Mouse (Mus musculus): ENCODE results near the gene Clic4. TPM values are rescaled to one million over a fixed set of nuclear protein-coding genes. Genes with fewer than 3 reads are reported as not detected.

Gene Clic4
- polyA plus RNA-seq, 2 experiments = 68.0 to 88.2 TPM

DNA sequence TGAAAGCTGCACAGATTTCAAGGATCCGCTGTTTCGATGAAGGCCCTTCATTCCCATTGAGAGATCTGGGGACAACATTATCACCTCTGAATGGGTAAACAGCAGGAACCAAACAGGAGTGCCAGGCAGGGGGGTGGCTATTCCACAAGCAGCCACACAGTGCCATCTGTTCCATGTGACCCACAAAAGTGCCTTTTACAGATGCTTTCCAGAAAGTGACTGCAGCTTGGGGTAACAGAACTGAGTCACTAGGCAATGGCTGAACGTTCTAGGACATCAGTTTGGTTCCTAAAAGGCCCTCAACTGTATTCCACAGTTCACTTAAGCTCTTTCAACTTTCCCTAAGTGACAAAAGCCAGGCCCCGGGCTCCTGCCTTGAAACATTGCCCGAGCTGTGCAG, 42.0 kb downstream of the Clic4 start:
- no peak for TF ChIP-seq POLR2A (IDR thresholded peaks at IDR 0.05; ENCODE audit: borderline replicate concordance, extremely low read depth, insufficient read depth, insufficient read length)
- Histone ChIP-seq H3K9me3 (ENCODE audit: control insufficient read depth, low read length) (no peaks in the 10 kb centered on the region), H3K27ac (replicated peaks; ENCODE audit: low read depth, low read length) (no peak overlapping the region), H3K27me3 (ENCODE audit: control insufficient read depth, insufficient read depth, low read length) (no peaks in the 10 kb centered on the region), H3K36me3 (ENCODE audit: control insufficient read depth, insufficient read depth, low read length) (peaks cover 13% of the 10 kb centered on the region; the same call in 1 of the 2 replicates), H3K4me3 (replicated peaks; ENCODE audit: low read length) (no peak overlapping the region), H3K9ac (ENCODE audit: low read depth, low read length, severe bottlenecking) (0 out of 2 replicates have a peak overlapping the region, but pooled peaks have one; percentile 18), H3K4me2 (replicated peaks; ENCODE audit: low read depth, low read length, severe bottlenecking) (no peak overlapping the region), H3K4me1 (ENCODE audit: control insufficient read depth, insufficient read depth, low read length) (no peaks in the 10 kb centered on the region)
- ATAC-seq (ENCODE audit: low FRiP score, low read depth) = no peak
- no peak for DNase-seq (ENCODE audit: low spot score)
- WGBS = 58% methylated on average over 5 of the region's 5 CpGs

DNA sequence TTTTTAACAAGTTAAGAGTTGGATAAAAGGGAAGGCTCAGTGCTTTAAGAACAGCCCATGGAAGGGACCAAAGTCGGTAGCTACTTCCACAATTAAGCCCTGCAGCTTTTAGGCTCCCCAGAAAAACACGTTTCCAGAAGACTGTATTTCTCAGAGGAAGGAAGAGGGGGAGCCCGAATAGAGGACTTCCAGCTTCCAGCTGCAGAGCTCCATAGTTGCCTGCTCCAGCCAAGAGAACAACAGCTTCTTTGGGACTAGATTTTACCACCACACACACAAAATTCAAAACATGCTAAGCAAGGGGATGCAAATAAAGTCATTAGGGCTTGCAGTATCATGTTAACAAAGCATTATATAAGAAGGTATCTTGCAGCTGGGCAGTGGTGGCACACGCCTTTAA, 42.7 kb downstream of the Clic4 start:
- no peak overlapping the region for H3K4me2 ChIP-seq (replicated peaks; ENCODE audit: low read depth, low read length, severe bottlenecking)
- DNase-seq (ENCODE audit: low spot score) (no peak), ATAC-seq (ENCODE audit: low FRiP score, low read depth) (no peak)
- H3K4me1 ChIP-seq (ENCODE audit: control insufficient read depth, insufficient read depth, low read length) = no peaks in the 10 kb centered on the region
- no peaks in the 10 kb centered on the region for H3K27me3 ChIP-seq (ENCODE audit: control insufficient read depth, insufficient read depth, low read length)
- no peak overlapping the region for H3K9ac ChIP-seq (ENCODE audit: low read depth, low read length, severe bottlenecking)
- H3K4me3 ChIP-seq (replicated peaks; ENCODE audit: low read length) = no peak overlapping the region
- no peak overlapping the region for H3K27ac ChIP-seq (replicated peaks; ENCODE audit: low read depth, low read length)
- TF ChIP-seq POLR2A (IDR thresholded peaks at IDR 0.05; ENCODE audit: borderline replicate concordance, extremely low read depth, insufficient read depth, insufficient read length) = no peak
- 58% methylated on average over 4 of the region's 4 CpGs for WGBS
- peaks cover 11% of the 10 kb centered on the region for H3K36me3 ChIP-seq (ENCODE audit: control insufficient read depth, insufficient read depth, low read length)
- no peaks in the 10 kb centered on the region for H3K9me3 ChIP-seq (ENCODE audit: control insufficient read depth, low read length)

DNA sequence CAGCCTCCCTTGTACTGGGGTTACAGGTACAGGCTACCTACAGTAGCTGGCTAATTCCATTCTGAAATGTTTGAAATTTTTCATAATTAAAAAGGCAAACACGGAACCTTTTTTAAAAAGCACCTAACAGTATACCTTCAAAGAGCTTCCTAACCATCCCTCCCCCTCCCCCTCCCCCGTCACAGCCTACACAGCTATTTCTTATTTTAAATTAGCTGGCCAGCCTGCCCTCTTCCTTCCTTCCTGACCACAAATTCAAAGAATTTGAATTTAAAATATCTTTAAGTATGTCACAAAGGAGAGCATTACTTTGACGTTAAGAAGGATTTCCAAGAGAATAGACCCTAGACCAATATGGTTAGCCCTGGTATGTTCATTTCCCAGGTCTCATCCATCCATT, 44.5 kb downstream of the Clic4 start:
- no peak overlapping the region for H3K4me3 ChIP-seq (replicated peaks; ENCODE audit: low read length)
- H3K4me1 ChIP-seq (ENCODE audit: control insufficient read depth, insufficient read depth, low read length) = no peaks in the 10 kb centered on the region
- no peak overlapping the region for H3K27ac ChIP-seq (replicated peaks; ENCODE audit: low read depth, low read length)
- no peak overlapping the region for H3K4me2 ChIP-seq (replicated peaks; ENCODE audit: low read depth, low read length, severe bottlenecking)
- no peaks in the 10 kb centered on the region for H3K9me3 ChIP-seq (ENCODE audit: control insufficient read depth, low read length)
- H3K27me3 ChIP-seq (ENCODE audit: control insufficient read depth, insufficient read depth, low read length) = no peaks in the 10 kb centered on the region
- TF ChIP-seq POLR2A (IDR thresholded peaks at IDR 0.05; ENCODE audit: borderline replicate concordance, extremely low read depth, insufficient read depth, insufficient read length) = no peak
- H3K36me3 ChIP-seq (ENCODE audit: control insufficient read depth, insufficient read depth, low read length) = peaks cover 28% of the 10 kb centered on the region
- ATAC-seq (ENCODE audit: low FRiP score, low read depth) (no peak), DNase-seq (ENCODE audit: low spot score) (no peak)
- no peak overlapping the region for H3K9ac ChIP-seq (ENCODE audit: low read depth, low read length, severe bottlenecking)
- WGBS = 74% methylated on average over 3 of the region's 3 CpGs

DNA sequence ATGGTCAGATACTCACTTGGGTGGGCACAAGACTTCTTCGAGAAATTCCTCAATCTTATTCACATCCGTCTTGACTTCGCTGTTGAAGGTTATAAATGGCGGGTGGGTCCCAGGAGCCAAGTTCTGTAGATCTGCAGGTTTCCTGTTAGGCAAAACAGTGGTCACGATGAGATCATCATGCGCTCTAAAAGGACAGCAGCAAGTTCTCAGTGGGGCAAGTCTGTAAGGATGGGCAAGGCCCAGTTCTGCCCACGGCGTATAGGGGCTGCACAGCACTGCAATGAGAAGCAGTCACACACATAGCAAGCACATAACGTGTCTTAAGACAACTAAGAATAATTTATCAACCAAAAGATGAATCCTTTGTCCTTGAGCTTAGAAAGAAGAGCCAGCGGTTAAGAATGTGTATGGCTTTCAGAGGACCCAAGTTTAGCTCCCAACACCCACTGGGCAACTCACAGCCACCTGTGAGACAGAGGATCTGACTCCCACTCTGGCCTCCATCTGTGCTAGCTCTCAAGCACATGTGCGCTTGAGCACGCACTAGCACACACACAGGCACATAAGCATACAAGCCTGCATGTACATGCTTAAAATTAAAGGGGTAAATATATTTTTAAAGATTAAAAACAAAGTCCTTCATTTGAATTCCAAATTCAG, 46.5 kb downstream of the Clic4 start:
- WGBS = 90% methylated on average over 12 of the region's 12 CpGs

DNA sequence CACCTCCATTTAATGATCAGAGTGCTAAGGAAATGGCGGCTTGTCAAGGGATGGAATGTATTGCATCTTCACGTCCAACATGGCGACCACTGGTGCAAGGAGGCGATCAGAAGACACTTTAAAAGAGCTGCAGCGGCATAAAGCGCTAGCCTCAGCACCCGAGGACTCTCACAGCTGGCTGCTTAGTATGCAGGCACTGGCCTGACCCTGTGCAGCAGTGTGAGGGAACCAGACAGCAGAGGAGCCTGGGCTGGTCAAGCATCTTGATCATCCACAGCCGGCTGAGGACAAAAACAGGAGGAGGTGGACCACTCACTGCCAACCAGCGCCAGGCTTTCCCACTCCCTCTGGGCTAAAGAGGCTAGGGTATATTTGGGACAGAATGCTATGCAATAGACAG, 48.8 kb downstream of the Clic4 start:
- H3K27ac ChIP-seq (replicated peaks; ENCODE audit: low read depth, low read length) = no peak overlapping the region
- peaks cover 9% of the 10 kb centered on the region for H3K4me1 ChIP-seq (ENCODE audit: control insufficient read depth, insufficient read depth, low read length)
- H3K36me3 ChIP-seq (ENCODE audit: control insufficient read depth, insufficient read depth, low read length) = peaks cover 48% of the 10 kb centered on the region
- H3K27me3 ChIP-seq (ENCODE audit: control insufficient read depth, insufficient read depth, low read length) = no peaks in the 10 kb centered on the region
- no peak overlapping the region for H3K4me2 ChIP-seq (replicated peaks; ENCODE audit: low read depth, low read length, severe bottlenecking)
- DNase-seq (ENCODE audit: low spot score) = no peak
- H3K4me3 ChIP-seq (replicated peaks; ENCODE audit: low read length) = no peak overlapping the region
- TF ChIP-seq POLR2A (IDR thresholded peaks at IDR 0.05; ENCODE audit: borderline replicate concordance, extremely low read depth, insufficient read depth, insufficient read length) = no peak
- WGBS = 87% methylated on average over 9 of the region's 9 CpGs
- ATAC-seq (ENCODE audit: low FRiP score, low read depth) = no peak
- H3K9me3 ChIP-seq (ENCODE audit: control insufficient read depth, low read length) = no peaks in the 10 kb centered on the region
- H3K9ac ChIP-seq (ENCODE audit: low read depth, low read length, severe bottlenecking) = no peak overlapping the region

More for the DNA sequence above, 46.5 kb downstream of the Clic4 start:
- Histone ChIP-seq H3K27me3 (ENCODE audit: control insufficient read depth, insufficient read depth, low read length) (no peaks in the 10 kb centered on the region), H3K9ac (ENCODE audit: low read depth, low read length, severe bottlenecking) (no peak overlapping the region), H3K4me1 (ENCODE audit: control insufficient read depth, insufficient read depth, low read length) (peaks cover 5% of the 10 kb centered on the region), H3K27ac (replicated peaks; ENCODE audit: low read depth, low read length) (no peak overlapping the region), H3K36me3 (ENCODE audit: control insufficient read depth, insufficient read depth, low read length) (peaks cover 35% of the 10 kb centered on the region), H3K4me2 (replicated peaks; ENCODE audit: low read depth, low read length, severe bottlenecking) (no peak overlapping the region), H3K4me3 (replicated peaks; ENCODE audit: low read length) (no peak overlapping the region), H3K9me3 (ENCODE audit: control insufficient read depth, low read length) (no peaks in the 10 kb centered on the region)
- DNase-seq (ENCODE audit: low spot score) (no peak), ATAC-seq (ENCODE audit: low FRiP score, low read depth) (no peak)
- TF ChIP-seq POLR2A (IDR thresholded peaks at IDR 0.05; ENCODE audit: borderline replicate concordance, extremely low read depth, insufficient read depth, insufficient read length) = no peak

Data from limb, embryonic 14.5 days (tissue).